Comparison of ENCODE assay signal across 8 mouse cellular contexts in the genomic region with DNA sequence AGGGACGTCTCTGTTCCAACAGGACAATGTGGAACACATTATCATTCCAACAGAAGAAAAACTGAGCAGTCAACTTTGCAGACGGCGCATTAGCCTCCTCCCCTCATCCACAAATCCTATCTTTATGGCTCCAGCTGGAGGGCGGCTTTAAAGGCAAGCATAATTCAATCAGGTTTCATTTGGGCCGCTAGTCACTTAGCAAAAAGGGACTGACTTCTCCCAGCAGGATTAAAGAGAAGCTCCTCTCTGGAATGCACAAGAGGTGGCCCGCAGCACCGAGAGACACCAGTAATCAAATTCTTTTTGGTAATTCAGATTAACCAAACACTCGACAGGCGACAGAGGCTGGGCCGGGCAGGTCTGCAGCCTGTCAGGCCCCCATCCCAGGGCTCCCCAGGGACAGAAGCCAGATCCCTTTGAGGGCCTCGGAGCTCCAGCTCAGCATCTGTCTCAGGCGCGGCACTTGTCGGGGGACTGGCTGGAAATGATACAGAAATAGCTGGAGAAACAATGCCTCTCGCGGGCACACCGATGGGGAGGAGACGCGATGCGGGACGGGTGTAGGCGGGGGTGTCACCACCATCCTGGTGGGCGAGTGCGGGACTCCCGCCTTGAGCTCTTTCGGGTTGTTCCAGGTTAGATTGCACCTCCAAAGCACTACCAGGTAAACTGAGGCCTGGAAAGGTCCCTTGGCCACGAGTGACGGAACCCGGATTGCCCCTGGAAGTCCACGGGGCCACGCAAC. TPM values are rescaled to one million over a fixed set of nuclear protein-coding genes. Genes with fewer than 3 reads are reported as not detected.
DNase-seq lines count a peak whose midpoint lies in the region; ATAC-seq and TF ChIP-seq lines count a peak whose summit lies in the region.
"Had no signal": no experiment of that assay in that cellular context is flagged by ENCODE, and none has a peak within 500 bp of the region (broad histone marks: within the 10 kb centered on the region; RNA-seq: fewer than 3 reads in every experiment).

No protein-coding gene starts in this region.

- no peak for TF ChIP-seq CTCF in brain, embryonic 14.5 days (IDR thresholded peaks at IDR 0.05; ENCODE audit: borderline replicate concordance, extremely low read depth, insufficient read depth, insufficient read length)
- TF ChIP-seq CTCF in gastrocnemius, adult 2 months (IDR thresholded peaks at IDR 0.05), result no peak
- TF ChIP-seq CTCF in small intestine, adult 2 months (IDR thresholded peaks at IDR 0.05; ENCODE audit: extremely low read depth, insufficient read length, insufficient replicate concordance, low read depth, low read length), result no peak

- WGBS in hindbrain, embryonic 15.5 days, result 1% methylated on average over 31 of the region's 31 CpGs
- 8% methylated on average over 31 of the region's 31 CpGs for WGBS in small intestine, adult 2 months

- ATAC-seq in hindbrain, embryonic 15.5 days (ENCODE audit: low FRiP score, low read depth), result peak; percentile 27

- H3K9ac ChIP-seq in hindbrain, embryonic 15.5 days, result peak overlapping the region; percentile 55

- peak overlapping the region; percentile 85 for H3K27ac ChIP-seq in gastrocnemius, adult 2 months
- H3K27ac ChIP-seq in hindbrain, embryonic 15.5 days (replicated peaks), result peak overlapping the region; percentile 64
- no peak overlapping the region for H3K27ac ChIP-seq in small intestine, adult 2 months (ENCODE audit: insufficient read depth, low read depth, low read length)

- no peaks in the 10 kb centered on the region for H3K27me3 ChIP-seq in hindbrain, embryonic 15.5 days
- peaks cover 17% of the 10 kb centered on the region for H3K27me3 ChIP-seq in small intestine, adult 2 months (ENCODE audit: control insufficient read depth, insufficient read depth, low read length)

- intact Hi-C loops in gastrocnemius, adult 2 months (cut with DNase I), result no loop called here

- peak overlapping the region; percentile 87 for H3K4me2 ChIP-seq in hindbrain, embryonic 15.5 days

- peak overlapping the region; percentile 74 for H3K4me3 ChIP-seq in gastrocnemius, adult 2 months
- peak overlapping the region; percentile 59 for H3K4me3 ChIP-seq in hindbrain, embryonic 15.5 days
- peak overlapping the region; percentile 71 for H3K4me3 ChIP-seq in small intestine, adult 2 months (ENCODE audit: low read depth, low read length)

- no peaks in the 10 kb centered on the region for H3K36me3 ChIP-seq in hindbrain, embryonic 15.5 days
- H3K36me3 ChIP-seq in small intestine, adult 2 months (ENCODE audit: control insufficient read depth, insufficient read depth, low read length), result no peaks in the 10 kb centered on the region

- peaks cover 13% of the 10 kb centered on the region for H3K4me1 ChIP-seq in hindbrain, embryonic 15.5 days (replicated peaks)
- H3K4me1 ChIP-seq in small intestine, adult 2 months (ENCODE audit: control insufficient read depth, insufficient read depth, insufficient read length, low read length), result peaks cover 9% of the 10 kb centered on the region

- peak; percentile 92 for DNase-seq in MN1 (ENCODE audit: low spot score)
- DNase-seq in brain, embryonic 14.5 days (ENCODE audit: low read depth), result peak; percentile 67
- peak; percentile 60 for DNase-seq in gastrocnemius, adult 2 months
- peak; percentile 39 to 46 for DNase-seq in left cerebral cortex, adult 9 months (ENCODE audit: low spot score in 2 of 2)
- peak; percentile 78 for DNase-seq in mesoderm, embryonic 11.5 days (ENCODE audit: low read depth, low spot score)

- TF ChIP-seq POLR2A in brain, embryonic 14.5 days (IDR thresholded peaks at IDR 0.05; ENCODE audit: borderline replicate concordance, extremely low read depth, insufficient read depth, insufficient read length, poor library complexity, severe bottlenecking), result no peak
- no peak for TF ChIP-seq POLR2A in small intestine, adult 2 months (IDR thresholded peaks at IDR 0.05; ENCODE audit: low read depth, low read length)

- no peaks in the 10 kb centered on the region for H3K9me3 ChIP-seq in hindbrain, embryonic 15.5 days

RNA-seq across cellular contexts. Expression of a gene that starts 0.8 kb away (rescaled TPM):
- polyA plus RNA-seq in brain, embryonic 14.5 days (2012; rRNA removed), result 18.6 and 23.2 TPM in 2 replicates
- 1 to 10 TPM; 1.5 to 1.8 TPM for total RNA-seq in gastrocnemius, adult 2 months (2021)
- polyA plus RNA-seq in hindbrain, embryonic 15.5 days (2015; fragmentation: Nextera tagmentation; extraction: Ambion mirVana), result 21.8 and 23.2 TPM in 2 replicates
- polyA plus RNA-seq in small intestine, adult 2 months (2012; rRNA removed), result 0.82 and 0.98 TPM in 2 replicates
- total RNA-seq: common myeloid progenitor, adult 5-6 weeks had no signal

RNA-seq across cellular contexts. Expression of a gene that starts 20.3 kb away (rescaled TPM):
- 0.34 and 0.49 TPM in 2 replicates for polyA plus RNA-seq in brain, embryonic 14.5 days (2012; rRNA removed)
- under 1 TPM; 0.08 to 0.14 TPM for total RNA-seq in gastrocnemius, adult 2 months (2021)
- 0.25 and 0.28 TPM in 2 replicates for polyA plus RNA-seq in hindbrain, embryonic 15.5 days (2015; fragmentation: Nextera tagmentation; extraction: Ambion mirVana)
- polyA plus RNA-seq in small intestine, adult 2 months (2012; rRNA removed), result not detected in 2 replicates
- total RNA-seq: common myeloid progenitor, adult 5-6 weeks had no signal

RNA-seq across cellular contexts. Expression of a gene that starts 58.5 kb away (rescaled TPM):
- 25.5 and 29.0 TPM in 2 replicates for polyA plus RNA-seq in brain, embryonic 14.5 days (2012; rRNA removed)
- total RNA-seq in gastrocnemius, adult 2 months (2021), result not detected
- polyA plus RNA-seq in hindbrain, embryonic 15.5 days (2015; fragmentation: Nextera tagmentation; extraction: Ambion mirVana), result 63.2 and 63.8 TPM in 2 replicates
- polyA plus RNA-seq in small intestine, adult 2 months (2012; rRNA removed), result 0.13 and 0.20 TPM in 2 replicates
- total RNA-seq: common myeloid progenitor, adult 5-6 weeks had no signal

Comparison
In these comparisons a context has a peak if more than half of its experiments do, and no peak if none do; other contexts are left out.
1. RNA of a gene that starts 58.5 kb away (polyA plus RNA-seq): 63.2 to 63.8 TPM in hindbrain, embryonic 15.5 days and 25.5 to 29.0 TPM in brain, embryonic 14.5 days; 0.13 to 0.20 TPM in small intestine, adult 2 months; every median in the first group is over 10 times any median in the second.
2. Peak in every context shown above with its lines, with median percentiles within 50 percentile points of each other: DNase-seq and H3K4me3 ChIP-seq.